Mouse (Mus musculus) stomach, postnatal 0 days (tissue): ENCODE data around the gene Pkp4.

Experiments
- CTCF ChIP-seq: IDR thresholded peaks from 2 replicates; pipeline ENCODE4 v1.5.1; 2016; ENCODE audit warnings: antibody characterized with exemption, low read depth, mild to moderate bottlenecking, moderate library complexity
- EP300 ChIP-seq: optimal IDR thresholded peaks from 2 replicates; pipeline ENCODE3; 2016; ENCODE audit warnings: antibody characterized with exemption

DNA sequence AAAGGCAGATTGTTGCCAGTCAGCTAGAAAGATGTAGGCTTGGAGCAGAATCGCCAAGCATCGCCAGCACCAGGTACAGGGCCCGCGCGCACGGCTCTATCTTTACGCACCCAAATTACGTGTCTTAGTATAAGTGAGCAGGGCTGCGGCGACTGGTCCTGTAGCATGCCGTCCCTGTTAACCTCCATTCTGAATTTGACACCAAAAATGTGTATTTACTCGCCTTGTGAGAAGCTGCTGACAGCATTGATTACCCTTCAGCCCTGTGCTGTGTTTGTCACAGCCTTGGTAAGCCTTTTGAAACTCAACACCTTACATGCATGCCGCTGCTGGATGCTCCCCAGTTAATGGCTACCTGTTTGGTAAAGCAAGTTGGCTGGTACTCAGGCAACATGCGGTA is 105.8 kb downstream of the Pkp4 start:
- no peak for TF ChIP-seq EP300
- TF ChIP-seq CTCF: no peak
